Mouse (Mus musculus) lung, postnatal 0 days (tissue): ENCODE measurements at regions not wholly inside any gene's neighbourhood (a gene's known extent, or its start where the extent isn't known, plus 50 kb on each side); places are given as distances from the start of the nearest gene placed in this dataset.
A peak's percentile ranks its signal among the peaks of the same experiment; 100 is the strongest.

Experiments
- ATAC-seq: fragments of 200-750 bp; cut with Nextera tagmentation; 2 replicates; pipeline ENCODE4 v1.8.0; 2017; ENCODE audit warnings: moderate library complexity
- DNase-seq: peaks from one replicate; pipeline ENCODE4 v3.0.0-alpha.2; 2016; ENCODE audit warnings: low spot score
- H3K27ac ChIP-seq: fragments of 300-500 bp; sonication (generic); 2 replicates; pipeline ENCODE4 v1.5.1; 2014; ENCODE audit warnings: antibody characterized with exemption, mild to moderate bottlenecking, low read length, mixed read lengths
- H3K27me3 ChIP-seq: fragments of 300-500 bp; sonication (generic); replicated peaks from 2 replicates; pipeline ENCODE4 v1.6.1; 2014; ENCODE audit warnings: low read length, mixed read lengths; ENCODE audit not compliant: insufficient read depth
- H3K36me3 ChIP-seq: fragments of 300-500 bp; sonication (generic); 2 replicates; pipeline ENCODE4 v1.6.1; 2014; ENCODE audit warnings: low read length, mixed read lengths; ENCODE audit not compliant: insufficient read depth
- H3K4me1 ChIP-seq: fragments of 300-500 bp; sonication (generic); 2 replicates; pipeline ENCODE4 v1.6.1; 2014; ENCODE audit warnings: antibody characterized with exemption, low read depth, low read length, mixed read lengths; ENCODE audit not compliant: insufficient read depth
- H3K4me2 ChIP-seq: fragments of 300-500 bp; sonication (generic); replicated peaks from 2 replicates; pipeline ENCODE4 v1.6.1; 2014; ENCODE audit warnings: low read depth, mild to moderate bottlenecking, low read length, moderate library complexity, mixed read lengths
- H3K4me3 ChIP-seq: fragments of 300-500 bp; sonication (generic); 2 replicates; pipeline ENCODE4 v1.5.1; 2014; ENCODE audit warnings: low read depth, low read length
- H3K9ac ChIP-seq: fragments of 300-500 bp; sonication (generic); replicated peaks from 2 replicates; pipeline ENCODE4 v1.6.1; 2014; ENCODE audit warnings: low read depth, mild to moderate bottlenecking
- H3K9me3 ChIP-seq: fragments of 300-500 bp; sonication (generic); 2 replicates; pipeline ENCODE4 v1.6.1; 2016; ENCODE audit warnings: low read length, mixed read lengths
- CTCF ChIP-seq: IDR thresholded peaks from 2 replicates; pipeline ENCODE4 v1.5.1; 2016; ENCODE audit warnings: antibody characterized with exemption, mild to moderate bottlenecking
- EP300 ChIP-seq: IDR thresholded peaks from 2 replicates; pipeline ENCODE4 v1.6.1; 2016; ENCODE audit warnings: antibody characterized with exemption, mild to moderate bottlenecking, control low read depth
- WGBS: fragments of 180-500 bp; shearing (Covaris S2); extraction: QIAGEN DNeasy Blood & Tissue Kit; methylation state at CpG from one replicate; pipeline ENCODE4 v1.1.7; 2014; 5-methylcytosine and 5-hydroxymethylcytosine counted together

GRCm38 (mm10) chr4:154746323-154747005 is 78.8 kb upstream of the Actrt2 start:
- DNase-seq (no peak), ATAC-seq (no peak)
- H3K4me2 ChIP-seq = no peak overlapping the region
- no peaks in the 10 kb centered on the region for H3K36me3 ChIP-seq
- no peaks in the 10 kb centered on the region for H3K4me1 ChIP-seq
- TF ChIP-seq CTCF = no peak
- TF ChIP-seq EP300 = no peak
- H3K27me3 ChIP-seq = no peaks in the 10 kb centered on the region
- H3K27ac ChIP-seq = no peak overlapping the region
- no peaks in the 10 kb centered on the region for H3K9me3 ChIP-seq
- no peak overlapping the region for H3K9ac ChIP-seq
- 75% methylated on average over 16 of the region's 16 CpGs for WGBS
- no peak overlapping the region for H3K4me3 ChIP-seq

- WGBS = 74% methylated on average over 4 of the region's 4 CpGs
- no peaks in the 10 kb centered on the region for H3K27me3 ChIP-seq
Observed at GRCm38 (mm10) chr4:154747006-154747343, 79.3 kb upstream of the Actrt2 start.

GRCm38 (mm10) chr4:154749160-154749559 is 81.5 kb upstream of the Actrt2 start:
- peak; percentile 42 for DNase-seq
- Histone ChIP-seq H3K9me3 (no peaks in the 10 kb centered on the region), H3K4me3 (no peak overlapping the region), H3K27me3 (no peaks in the 10 kb centered on the region), H3K27ac (no peak overlapping the region), H3K4me2 (no peak overlapping the region), H3K36me3 (no peaks in the 10 kb centered on the region), H3K4me1 (no peaks in the 10 kb centered on the region), H3K9ac (no peak overlapping the region)
- WGBS = 31% methylated on average over 9 of the region's 9 CpGs
- no peak for ATAC-seq
- no peak for TF ChIP-seq EP300
- TF ChIP-seq CTCF = peak; percentile 82

More at GRCm38 (mm10) chr4:154747006-154747343, 79.3 kb upstream of the Actrt2 start:
- no peak for ATAC-seq
- TF ChIP-seq CTCF (no peak), EP300 (no peak)
- Histone ChIP-seq H3K9ac (no peak overlapping the region), H3K4me2 (no peak overlapping the region), H3K27ac (no peak overlapping the region), H3K4me1 (no peaks in the 10 kb centered on the region), H3K4me3 (no peak overlapping the region), H3K36me3 (no peaks in the 10 kb centered on the region), H3K9me3 (no peaks in the 10 kb centered on the region)
- no peak for DNase-seq

GRCm38 (mm10) chr4:154749996-154750395 is 82.3 kb upstream of the Actrt2 start:
- no peak for DNase-seq
- Histone ChIP-seq H3K4me2 (no peak overlapping the region), H3K4me1 (no peaks in the 10 kb centered on the region), H3K27ac (no peak overlapping the region), H3K27me3 (no peaks in the 10 kb centered on the region), H3K36me3 (no peaks in the 10 kb centered on the region), H3K4me3 (no peak overlapping the region), H3K9me3 (no peaks in the 10 kb centered on the region), H3K9ac (no peak overlapping the region)
- no peak for TF ChIP-seq CTCF
- no peak for TF ChIP-seq EP300
- WGBS = 85% methylated on average over 2 of the region's 2 CpGs
- no peak for ATAC-seq

- Histone ChIP-seq H3K4me2 (no peak overlapping the region), H3K9me3 (no peaks in the 10 kb centered on the region), H3K9ac (no peak overlapping the region), H3K27ac (no peak overlapping the region), H3K27me3 (no peaks in the 10 kb centered on the region), H3K36me3 (no peaks in the 10 kb centered on the region), H3K4me1 (no peaks in the 10 kb centered on the region), H3K4me3 (no peak overlapping the region)
- WGBS = 56% methylated on average over 14 of the region's 14 CpGs
- DNase-seq (no peak), ATAC-seq (no peak)
- TF ChIP-seq EP300 = no peak
- no peak for TF ChIP-seq CTCF
Observed at GRCm38 (mm10) chr4:154750440-154751107, 82.9 kb upstream of the Actrt2 start.

GRCm38 (mm10) chr4:154754445-154754844 is 82.8 kb upstream of the Ttc34 start:
- Histone ChIP-seq H3K27ac (no peak overlapping the region), H3K27me3 (no peaks in the 10 kb centered on the region), H3K9ac (no peak overlapping the region), H3K9me3 (no peaks in the 10 kb centered on the region), H3K4me3 (no peak overlapping the region), H3K4me2 (no peak overlapping the region), H3K4me1 (no peaks in the 10 kb centered on the region), H3K36me3 (no peaks in the 10 kb centered on the region)
- 60% methylated on average over 8 of the region's 8 CpGs for WGBS
- TF ChIP-seq CTCF (peak; percentile 40), EP300 (no peak)
- DNase-seq = peak; percentile 32
- ATAC-seq = no peak
